Mouse (Mus musculus): Measurements from ENCODE around the gene Fnip1.

The Fnip1 gene

DNA sequence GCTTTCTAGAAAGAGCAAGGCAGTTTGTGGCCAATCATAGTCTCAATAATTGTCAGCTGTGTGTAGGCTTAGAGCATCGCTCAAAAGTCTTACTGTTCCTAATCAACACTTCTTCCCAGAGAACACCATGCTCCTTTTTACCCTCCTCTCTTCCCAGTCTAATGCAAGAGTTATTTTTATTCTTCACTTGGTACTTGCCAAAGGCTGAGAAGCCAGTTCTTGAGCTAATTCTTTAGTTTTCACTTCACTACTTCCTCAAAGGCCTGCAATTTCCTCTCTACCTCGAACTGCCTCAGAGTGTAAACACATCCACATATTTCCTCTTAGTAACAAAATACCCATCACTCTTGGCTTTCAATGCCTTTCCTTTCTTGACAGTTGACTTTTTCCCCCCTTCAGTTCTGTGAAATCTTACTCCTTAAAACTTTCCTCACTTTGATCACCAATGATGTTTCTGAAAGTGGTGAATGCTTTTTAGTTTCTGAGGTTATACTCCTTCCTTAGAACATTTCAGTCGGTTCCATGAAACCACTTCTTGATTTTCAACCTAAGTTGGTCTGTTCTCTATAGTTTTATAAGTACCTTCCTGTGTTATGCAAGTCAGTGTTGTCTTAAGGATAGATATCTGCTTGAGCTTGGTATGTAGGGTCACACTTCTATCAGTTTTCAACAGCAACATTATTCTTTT lies 26.7 kb downstream of the Fnip1 start:
- no peak for DNase-seq

DNA sequence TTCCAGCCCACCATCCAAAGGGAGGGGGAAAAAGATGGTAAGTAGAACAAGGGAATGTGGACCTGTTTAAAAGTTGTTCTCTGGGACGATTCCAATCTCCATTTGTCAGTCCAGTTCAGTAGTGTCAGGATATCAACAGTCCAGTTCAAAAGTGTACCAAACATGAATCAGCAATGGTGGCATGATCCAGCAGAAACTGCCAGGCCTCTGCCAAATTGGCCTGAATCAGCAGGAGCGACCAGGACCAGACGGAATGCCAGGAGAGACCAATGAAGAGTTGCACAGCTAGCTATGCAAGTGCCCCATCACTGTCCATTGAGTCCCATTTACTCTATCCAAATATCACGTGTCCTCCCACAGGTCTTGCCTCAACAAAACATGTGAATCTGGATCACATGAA lies 34.2 kb downstream of the Fnip1 start:
- DNase-seq = no peak

DNA sequence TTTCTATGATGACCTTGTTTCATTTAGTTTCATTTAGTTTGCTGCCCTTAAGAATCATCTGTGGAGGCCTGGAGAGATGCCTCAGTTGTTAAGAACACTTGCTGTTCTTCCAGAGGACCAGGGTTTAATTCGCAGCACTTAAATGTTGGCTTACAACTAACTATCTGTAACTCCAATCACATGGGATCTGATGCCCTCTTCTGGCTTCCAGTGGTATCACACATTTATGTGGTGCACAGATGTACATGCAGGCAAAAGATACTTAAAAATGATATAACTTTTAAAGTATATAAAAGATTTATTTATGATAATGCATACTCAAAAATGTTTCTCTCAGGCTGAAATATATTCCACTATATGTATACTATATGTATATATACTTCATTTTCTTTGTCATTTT lies 40.4 kb downstream of the Fnip1 start:
- DNase-seq = no peak

DNA sequence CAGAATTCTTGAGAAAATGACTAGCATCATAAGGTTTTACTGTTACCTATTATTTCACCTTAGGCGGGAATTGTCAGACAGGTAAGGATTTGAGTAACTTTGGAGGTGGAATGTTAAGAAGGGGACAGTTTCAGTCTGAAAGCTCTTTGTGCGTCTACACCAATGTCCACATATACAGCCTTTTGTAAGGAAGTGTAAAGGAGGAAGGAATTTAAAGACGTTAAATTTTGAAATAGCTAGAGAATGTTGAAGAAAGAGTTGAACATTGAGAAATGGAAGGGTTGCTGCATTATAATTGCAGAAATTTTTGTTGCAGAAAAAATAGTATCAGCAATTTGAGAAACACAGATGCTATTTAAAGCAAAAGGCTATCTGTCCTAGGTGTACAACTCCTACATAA lies 48.0 kb downstream of the Fnip1 start:
- DNase-seq = no peak

DNA sequence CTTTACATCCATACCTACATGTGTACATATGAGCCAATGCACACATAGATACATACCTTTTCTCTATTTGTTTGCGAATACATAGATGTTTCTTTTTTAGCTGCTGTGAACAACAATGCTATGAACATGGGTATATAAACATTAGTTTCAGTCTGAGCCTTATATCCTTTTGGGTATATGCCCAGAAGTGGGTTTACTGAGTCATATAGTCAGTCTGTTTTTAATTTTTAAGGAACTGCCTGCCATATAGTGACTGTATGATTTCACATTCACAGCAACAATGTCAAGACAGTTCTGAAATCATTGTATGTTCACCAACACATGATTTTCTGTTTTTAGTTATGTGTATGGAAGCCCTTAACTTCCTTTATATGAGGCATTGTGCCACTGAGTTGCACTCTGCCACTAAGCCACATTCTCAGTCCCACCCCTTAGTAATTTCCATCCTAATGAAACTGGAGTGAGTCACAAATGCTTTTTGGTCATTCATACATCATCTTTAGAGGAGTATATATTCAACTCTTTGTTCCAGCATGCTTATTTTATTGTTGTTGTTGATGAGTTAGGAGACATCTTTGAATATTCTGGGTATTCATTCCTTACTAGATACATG lies 54.1 kb downstream of the Fnip1 start:
- no peak for DNase-seq

DNA sequence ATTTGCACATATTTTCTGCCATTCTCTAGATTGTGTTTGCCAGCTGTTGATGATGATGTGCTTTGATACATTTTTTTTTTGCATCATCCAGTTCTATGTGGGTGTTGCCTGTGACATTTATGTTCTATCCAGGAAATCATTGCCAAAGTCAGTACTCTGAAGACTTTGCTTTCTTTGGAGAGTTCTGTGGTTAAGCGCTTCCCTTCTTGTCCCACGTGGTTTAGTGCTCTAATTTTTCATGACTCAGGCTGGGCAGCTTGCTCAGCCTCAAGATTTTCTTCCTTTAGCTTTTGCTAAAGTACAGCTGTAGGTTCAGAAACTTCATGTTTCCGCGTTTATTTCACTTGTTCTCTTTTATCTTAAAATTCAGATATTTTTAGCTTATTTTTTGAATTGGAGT lies 54.6 kb downstream of the Fnip1 start:
- no peak for DNase-seq

DNA sequence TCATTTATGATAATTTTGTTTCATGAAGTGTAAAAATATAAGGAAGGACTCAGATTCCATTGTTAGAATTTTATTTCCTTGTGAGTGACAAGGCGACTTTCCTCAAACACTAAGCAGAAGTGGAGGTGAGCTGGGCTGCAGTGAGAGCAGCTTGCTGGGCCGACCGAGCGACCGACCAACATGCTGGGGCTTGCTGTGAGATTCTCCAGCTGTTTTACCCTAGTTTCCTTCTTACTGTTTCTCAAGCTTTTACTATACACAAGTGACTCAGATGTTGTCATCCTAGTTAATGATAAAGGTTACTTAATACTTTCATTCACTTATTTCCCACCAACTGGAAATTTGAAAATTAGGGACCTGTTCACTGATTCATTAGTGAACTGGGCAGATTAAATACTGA lies 61.8 kb downstream of the Fnip1 start:
- DNase-seq = no peak

DNA sequence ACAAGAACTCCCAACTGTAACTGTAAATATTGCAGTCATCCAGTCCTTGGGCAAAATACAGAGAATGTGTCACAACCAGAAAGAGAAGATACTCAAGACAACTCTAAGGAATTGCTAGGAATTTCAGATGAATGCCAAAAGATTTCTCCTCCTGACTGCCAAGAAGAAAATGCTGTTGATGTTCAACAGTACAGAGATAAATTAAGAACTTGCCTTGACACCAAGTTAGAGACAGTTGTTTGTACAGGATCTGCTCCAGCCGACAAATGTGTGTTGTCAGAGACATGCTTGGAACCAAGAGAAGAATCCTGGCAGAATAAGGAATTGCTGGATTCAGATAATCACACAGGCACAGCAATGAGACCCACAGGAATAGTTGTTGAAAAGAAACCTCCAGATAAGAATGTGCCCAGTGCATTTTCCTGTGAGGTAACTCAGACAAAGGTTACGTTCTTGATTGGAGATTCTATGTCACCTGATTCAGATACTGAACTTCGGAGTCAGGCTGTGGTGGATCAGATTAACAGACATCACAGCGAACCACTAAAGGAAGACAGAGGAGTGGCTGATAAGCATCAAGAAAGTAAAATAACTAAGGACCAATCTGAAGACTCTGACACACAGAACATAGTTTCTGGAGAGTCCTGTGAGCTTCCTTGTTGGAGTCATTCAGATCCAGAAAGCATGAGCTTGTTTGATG lies 64.7 kb downstream of the Fnip1 start:
- DNase-seq = no peak

DNA sequence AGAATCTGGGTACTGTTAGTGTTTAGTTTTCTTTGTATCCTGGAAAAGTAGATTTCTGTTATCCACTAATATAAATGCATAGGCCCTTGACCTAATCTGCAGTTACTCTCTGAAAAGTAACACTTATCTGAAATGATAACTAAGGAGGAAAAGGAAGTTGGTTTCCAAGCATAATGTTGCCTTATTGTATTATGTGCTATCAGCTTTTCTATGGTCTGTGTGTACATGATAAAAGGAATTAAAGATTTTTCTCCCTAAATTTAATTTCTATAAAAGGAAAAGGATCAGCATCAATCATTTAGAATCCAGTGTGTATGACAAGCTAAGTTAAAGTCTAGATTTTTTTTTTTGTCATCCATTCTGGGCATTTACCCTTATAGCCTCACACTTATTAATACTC lies 75.6 kb downstream of the Fnip1 start:
- no peak for DNase-seq

DNA sequence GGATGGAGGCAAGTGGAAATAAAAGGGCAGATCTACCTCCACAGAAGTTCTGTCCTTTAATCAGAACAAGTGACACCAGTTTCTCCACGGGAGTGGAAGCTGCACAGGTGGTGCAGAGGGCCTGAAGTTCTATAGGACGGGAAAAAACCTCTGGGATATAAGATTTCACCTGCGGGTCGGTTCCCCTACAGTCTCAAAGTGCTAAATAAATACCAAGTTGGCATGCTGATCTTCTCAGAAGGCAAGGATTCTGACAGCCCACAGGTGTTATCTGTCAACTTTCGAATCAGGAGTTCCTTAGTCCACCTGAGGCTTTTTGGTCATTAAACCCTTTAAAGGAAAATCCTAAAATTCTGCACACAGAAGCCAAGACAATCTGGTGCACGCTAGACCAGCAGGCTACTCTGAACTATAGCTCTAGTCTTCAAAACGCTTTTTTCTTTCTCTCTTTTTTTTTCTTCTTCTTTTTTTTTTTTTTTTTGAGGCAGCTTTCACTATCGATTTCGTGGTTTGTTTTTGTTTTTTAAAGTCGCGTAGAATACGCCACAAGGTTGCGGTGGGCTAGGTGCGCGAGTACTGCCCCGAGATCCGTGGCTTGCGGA lies 84.0 kb downstream of the Fnip1 start:
- DNase-seq = peak in 1 of 2 experiments; percentile 25

DNA sequence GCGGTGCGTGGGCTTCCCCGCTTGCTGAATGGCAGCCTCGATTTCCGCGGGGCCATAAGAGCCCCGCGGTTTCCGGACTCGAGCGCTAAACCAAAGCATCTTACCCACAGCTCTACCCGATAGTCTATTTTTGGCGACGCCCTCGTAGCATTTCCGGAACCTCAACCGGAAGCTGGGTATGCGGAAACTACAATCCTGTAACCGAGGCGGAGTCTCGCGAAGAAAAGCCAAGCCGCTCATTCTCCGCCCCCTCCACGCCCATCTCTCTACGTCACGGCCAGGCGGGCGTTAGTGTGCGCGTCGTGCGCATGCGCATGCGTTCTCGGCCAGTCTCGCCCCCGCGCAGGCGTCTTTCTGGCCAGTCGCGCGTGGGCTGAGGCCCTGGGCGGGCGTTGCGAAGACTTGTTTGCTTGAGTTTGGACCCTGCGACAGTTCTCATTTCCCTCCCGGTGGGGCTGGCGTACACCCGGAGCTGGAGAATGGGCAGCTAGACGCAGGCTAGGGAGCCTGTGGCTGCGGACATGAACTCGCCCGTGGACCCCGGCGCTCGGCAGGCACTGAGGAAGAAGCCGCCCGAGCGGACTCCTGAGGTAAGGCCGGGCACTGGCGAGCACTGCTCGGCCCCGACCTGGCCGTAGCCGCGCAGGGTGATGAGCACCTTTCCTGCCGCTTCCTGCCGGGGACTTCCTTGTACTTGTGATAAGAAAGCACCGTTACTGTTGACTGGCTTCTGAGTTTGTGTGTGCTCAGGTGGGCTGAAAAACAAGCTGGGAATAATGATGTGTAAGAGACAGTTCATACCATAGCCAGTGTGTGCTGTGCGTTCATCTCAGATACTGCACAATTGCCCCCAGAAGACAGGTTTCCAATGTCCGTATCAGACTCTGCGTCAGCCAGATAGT lies 84.8 kb downstream of the Fnip1 start, which contains the start of gene Rapgef6:
TSS of gene Rapgef6 (plus strand) at position 319 of the 902 bp plus-strand sequence.
- DNase-seq = peak; percentile 99

DNA sequence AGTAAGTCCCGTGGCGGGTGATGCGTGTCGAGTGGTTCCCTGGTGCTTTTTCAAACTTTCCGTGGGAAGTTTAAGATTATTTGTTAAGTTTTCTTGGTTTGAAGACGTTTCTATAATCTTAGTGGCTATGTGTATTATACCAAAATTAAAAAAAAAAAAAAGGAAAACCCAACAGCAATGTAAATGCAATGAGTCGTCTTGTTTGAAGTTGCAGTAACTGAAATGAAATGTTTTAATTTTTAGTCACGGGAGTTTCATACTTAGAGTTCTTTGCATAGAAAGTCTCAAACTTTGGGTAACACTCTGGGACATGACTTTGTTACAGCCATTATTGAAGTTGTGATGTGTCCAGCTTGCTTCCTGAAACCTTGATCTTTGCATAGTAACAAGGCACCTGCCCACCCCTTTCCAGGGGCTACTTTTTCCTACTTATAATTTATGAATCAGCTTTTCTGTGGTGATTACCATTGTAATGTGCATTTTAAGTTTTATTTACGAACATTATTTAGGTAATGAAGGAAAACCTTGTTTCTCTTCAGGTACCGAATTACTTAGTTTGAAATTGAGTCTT lies 85.5 kb downstream of the Fnip1 start:
- DNase-seq = no peak

DNA sequence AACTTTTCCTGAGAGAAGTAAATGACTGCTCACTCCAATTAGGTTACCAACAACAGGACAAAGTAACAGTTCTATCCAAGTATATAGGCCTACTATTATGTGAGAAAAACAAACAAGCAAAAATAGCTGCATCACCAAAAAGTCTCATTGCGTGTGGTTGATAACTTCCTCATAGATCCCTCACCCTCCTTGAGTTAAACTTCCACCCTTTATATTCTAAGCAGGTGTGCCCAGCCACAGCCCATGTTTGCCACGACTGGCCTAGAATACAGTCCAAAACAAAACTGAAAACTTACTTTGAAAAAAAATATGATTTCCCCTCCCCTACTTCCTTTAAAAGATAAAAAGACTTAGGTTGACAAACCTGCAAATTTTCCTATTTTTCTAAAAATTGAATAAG lies 90.0 kb downstream of the Fnip1 start:
- DNase-seq = no peak

DNA sequence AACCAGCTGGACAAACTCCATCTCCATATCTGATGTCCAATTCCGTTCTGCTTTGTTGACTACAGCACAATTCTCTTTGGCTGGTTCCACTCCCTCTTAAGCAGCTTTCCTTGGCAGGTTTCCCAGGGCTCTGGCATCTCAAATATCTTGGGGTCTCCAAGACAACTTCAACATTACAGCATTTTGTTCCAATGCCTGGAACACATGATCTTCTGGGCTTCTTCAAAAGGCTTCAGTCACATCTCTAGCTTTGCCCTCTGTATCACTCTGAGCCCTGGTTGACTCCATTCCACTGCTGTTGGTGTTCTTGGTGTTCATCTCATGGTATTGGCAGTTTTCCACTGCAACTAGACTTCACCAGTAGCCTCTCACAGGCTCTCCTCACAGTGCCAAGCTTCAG lies 92.4 kb downstream of the Fnip1 start:
- DNase-seq = peak; percentile 71 to 74

DNA sequence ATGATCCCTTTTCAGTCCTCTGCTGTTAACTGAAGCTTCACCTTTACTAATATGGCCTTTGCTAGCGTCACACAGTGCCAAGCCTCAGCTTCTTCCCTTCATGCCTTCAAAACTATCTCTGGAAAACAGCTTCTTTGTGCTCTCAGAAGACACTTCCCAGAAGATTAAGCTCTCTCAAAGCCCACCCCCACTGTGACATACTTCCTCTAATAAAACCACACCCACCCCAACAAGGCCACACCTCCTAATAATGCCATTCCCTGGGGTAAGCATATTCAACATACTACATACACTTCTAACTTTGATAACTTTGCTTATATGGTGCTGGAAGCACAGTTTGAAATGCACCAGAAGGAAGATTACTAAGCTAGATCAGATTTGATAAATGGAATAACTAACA lies 92.9 kb downstream of the Fnip1 start:
- DNase-seq = no peak

DNA sequence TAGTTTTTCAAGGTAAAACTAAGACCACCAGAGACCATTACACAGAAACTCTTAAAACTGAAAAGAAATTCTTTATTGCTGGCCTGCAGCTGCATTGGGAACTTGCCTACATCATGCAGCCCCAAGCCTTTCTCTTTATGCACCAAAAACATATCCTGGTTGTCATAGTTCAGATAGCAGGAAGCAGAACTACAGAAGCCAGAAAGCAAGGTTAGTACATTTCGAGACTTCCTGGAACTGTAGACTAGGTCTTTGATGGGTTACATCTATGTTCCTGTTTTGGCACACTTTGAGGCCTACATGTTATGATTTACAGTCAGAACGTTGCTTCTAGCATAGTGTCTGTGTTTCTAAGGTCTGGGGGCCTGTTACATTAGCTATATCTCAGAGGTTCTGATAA lies 95.8 kb downstream of the Fnip1 start:
- no peak for DNase-seq

DNA sequence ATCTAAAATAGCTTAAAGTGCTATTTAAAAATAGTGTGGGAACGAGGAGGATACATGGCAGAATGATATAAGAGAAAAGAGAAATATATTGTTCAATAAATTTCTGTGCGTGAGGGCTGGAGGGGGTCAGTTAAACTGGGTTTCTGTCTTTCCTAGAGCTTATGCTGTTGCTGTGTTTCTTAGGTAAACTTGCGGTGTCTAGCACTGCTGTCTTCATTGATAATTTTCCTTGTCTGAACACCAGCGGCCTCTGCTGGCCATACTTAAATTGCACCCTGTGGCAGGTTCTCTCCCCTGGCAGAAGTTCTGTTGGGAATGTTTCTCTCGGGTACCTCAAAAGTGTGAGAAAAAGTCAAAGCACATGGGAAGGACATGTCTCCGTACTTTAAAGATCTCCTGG lies 96.9 kb downstream of the Fnip1 start:
- peak; percentile 61 to 84 for DNase-seq

DNA sequence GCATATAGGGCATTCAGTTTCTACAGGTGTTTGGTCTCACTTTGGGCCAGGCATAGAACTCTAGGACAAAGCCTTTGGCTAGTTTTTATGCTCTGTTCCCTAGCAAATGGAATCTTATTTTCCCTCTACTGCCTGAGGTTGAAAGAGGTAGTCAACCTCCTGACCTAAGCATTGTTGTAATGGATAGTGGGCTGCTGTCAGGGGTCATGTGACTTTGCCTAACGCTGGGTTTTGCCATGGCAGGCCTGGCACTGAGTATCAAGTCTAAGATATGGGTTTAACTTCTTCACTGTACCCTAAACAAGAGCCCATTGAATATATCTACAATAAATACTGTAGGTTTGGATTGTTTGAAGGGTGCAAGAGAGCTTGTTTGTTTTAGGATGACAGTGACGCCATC lies 101.0 kb downstream of the Fnip1 start:
- no peak for DNase-seq

DNA sequence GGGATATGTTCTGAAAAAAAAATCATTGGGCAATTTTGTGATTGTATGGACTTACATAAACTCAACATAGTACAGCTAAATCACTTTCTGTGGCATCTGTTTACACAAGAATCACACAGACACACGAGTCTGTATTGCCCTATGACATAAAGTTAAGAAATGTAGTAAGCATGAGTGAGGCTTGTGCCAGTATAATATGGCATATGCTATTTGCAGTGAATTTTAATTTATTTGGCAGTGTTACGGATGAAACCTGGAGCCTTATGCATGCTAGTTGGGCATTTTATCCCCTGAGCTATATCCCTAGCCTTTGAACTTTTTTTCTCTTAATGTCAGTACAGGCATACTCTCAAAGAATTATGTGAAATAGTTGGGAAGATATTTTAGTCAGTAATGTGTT lies 101.5 kb downstream of the Fnip1 start:
- no peak for DNase-seq

DNA sequence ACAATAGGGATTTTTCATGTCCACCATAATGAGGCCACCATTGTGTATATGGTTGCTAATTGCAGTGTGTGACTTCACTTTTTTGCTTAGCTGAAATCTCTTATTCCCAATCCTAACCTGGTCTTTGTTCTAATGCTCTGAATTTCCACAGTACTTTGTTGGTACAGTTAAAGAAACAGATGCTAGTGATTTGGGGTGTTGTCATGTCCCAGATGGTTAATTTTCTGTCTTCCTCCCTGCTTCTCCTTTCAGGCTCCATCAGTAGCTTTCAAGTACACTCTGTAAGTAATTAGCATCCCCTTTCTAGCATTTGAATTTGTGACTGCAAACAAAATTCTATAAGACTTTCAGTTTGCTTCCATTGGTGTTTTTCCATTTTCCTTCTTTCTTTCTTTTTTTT lies 102.3 kb downstream of the Fnip1 start:
- DNase-seq = no peak

DNA sequence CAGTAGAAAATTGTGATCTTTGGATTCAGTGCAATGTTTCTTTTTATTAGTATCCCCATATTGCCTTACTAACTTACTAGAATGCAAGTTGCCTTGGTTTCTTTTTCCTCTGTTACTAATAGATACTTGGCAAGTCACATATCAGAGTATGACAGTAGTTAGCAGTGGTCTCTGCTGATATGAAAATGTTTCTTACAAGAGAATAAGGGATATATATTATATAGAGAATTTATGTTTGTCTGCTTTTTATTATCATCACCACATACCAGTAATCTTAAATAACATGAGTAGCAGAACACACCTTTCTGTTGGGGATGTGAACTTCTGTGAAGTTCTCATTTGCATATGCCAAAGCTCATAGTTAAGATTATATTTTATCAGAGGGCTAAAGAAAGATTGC lies 104.4 kb downstream of the Fnip1 start:
- DNase-seq = no peak

DNA sequence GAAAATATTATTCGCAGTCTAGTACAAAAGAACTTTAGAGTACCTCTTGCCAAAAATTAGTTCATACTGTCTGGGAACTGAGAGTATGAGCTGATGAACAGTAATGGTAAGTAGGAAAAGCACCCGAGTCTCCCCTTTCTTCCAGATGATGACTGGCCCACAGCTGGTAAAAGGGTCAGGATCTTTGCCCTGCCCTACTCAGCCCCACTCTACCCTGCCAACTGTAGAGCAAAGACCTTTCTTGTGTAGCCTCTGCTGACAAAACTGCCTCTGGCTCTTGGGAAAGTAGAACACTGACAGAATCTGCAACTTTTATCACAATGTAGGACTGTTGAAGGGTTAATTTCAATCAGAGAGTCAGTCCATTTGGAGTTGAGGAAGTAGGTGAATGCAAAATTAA lies 117.0 kb downstream of the Fnip1 start:
- DNase-seq = no peak

DNA sequence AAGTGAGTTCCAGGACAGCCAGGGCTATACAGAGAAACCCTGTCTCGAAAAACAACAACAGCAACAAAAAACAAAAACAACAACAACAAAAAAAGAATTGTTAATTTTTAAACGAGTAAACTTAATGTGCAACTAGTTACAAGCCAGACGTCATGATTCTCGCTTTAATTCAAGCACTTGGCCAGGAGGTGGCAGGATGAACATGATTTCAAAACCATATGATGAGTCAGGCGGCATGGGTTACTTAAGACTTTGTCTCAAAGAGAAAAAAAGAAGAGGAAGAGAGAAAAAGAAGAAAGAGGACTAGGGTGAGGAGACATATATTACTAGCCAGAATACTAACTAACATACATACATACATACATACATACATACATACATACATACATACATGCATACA lies 124.8 kb downstream of the Fnip1 start:
- DNase-seq = peak in 1 of 2 experiments; percentile 34
